Mouse (Mus musculus) stomach, embryonic 14.5 days (tissue): ENCODE results near the gene Nedd9. TPM values are rescaled to one million over a fixed set of nuclear protein-coding genes. Genes with fewer than 3 reads are reported as not detected.

Experiments
- ATAC-seq: fragments of 200-750 bp; cut with Nextera tagmentation; 2 replicates; pipeline ENCODE4 v1.8.0; 2017; ENCODE audit warnings: low read depth, moderate TSS enrichment; ENCODE audit not compliant: insufficient number of reproducible peaks, insufficient read depth, low FRiP score
- H3K27ac ChIP-seq: fragments of 300-500 bp; sonication (generic); 2 replicates; pipeline ENCODE4 v1.5.1; 2014; ENCODE audit warnings: mild to moderate bottlenecking, low read length, moderate library complexity, mixed read lengths
- H3K27me3 ChIP-seq: fragments of 300-500 bp; sonication (generic); 2 replicates; pipeline ENCODE4 v1.6.1; 2014; ENCODE audit warnings: low read length, control low read depth, mixed read lengths; ENCODE audit not compliant: control insufficient read depth, insufficient read depth
- H3K36me3 ChIP-seq: fragments of 300-500 bp; sonication (generic); 2 replicates; pipeline ENCODE4 v1.6.1; 2014; ENCODE audit warnings: mild to moderate bottlenecking, control low read depth, low read length, moderate library complexity, mixed read lengths; ENCODE audit not compliant: control insufficient read depth, insufficient read depth
- H3K4me1 ChIP-seq: fragments of 300-500 bp; sonication (generic); 2 replicates; pipeline ENCODE4 v1.6.1; 2014; ENCODE audit warnings: low read length, control low read depth, mixed read lengths; ENCODE audit not compliant: control insufficient read depth, insufficient read depth
- H3K4me2 ChIP-seq: fragments of 300-500 bp; sonication (generic); replicated peaks from 2 replicates; pipeline ENCODE4 v1.6.1; 2014; ENCODE audit warnings: low read depth, low read length, control low read depth
- H3K4me3 ChIP-seq: fragments of 300-500 bp; sonication (generic); 2 replicates; pipeline ENCODE4 v1.5.1; 2014; ENCODE audit warnings: low read depth, low read length, control low read depth
- H3K9ac ChIP-seq: fragments of 300-500 bp; sonication (generic); replicated peaks from 2 replicates; pipeline ENCODE4 v1.6.1; 2014; ENCODE audit warnings: low read depth, mild to moderate bottlenecking, control low read depth, low read length, moderate library complexity, mixed read lengths
- H3K9me3 ChIP-seq: fragments of 300-500 bp; sonication (generic); 2 replicates; pipeline ENCODE4 v1.6.1; 2016; ENCODE audit warnings: low read depth, low read length, control low read depth; ENCODE audit not compliant: control insufficient read depth
- WGBS: fragments of 180-500 bp; shearing (Covaris S2); extraction: QIAGEN DNeasy Blood & Tissue Kit; methylation state at CpG from one replicate; pipeline ENCODE4 v1.1.7; 2014; 5-methylcytosine and 5-hydroxymethylcytosine counted together
- polyA plus RNA-seq: library from polyadenylated mRNA; unstranded; fragments of >200 nt; fragmentation: Nextera tagmentation; extraction: Ambion mirVana; gene quantifications from 2 replicates; pipeline ENCODE4 v1.2.1, GENCODE M21; 2014

The Nedd9 gene
- polyA plus RNA-seq, 1 experiment from 2014 or later = 33.3 TPM

DNA sequence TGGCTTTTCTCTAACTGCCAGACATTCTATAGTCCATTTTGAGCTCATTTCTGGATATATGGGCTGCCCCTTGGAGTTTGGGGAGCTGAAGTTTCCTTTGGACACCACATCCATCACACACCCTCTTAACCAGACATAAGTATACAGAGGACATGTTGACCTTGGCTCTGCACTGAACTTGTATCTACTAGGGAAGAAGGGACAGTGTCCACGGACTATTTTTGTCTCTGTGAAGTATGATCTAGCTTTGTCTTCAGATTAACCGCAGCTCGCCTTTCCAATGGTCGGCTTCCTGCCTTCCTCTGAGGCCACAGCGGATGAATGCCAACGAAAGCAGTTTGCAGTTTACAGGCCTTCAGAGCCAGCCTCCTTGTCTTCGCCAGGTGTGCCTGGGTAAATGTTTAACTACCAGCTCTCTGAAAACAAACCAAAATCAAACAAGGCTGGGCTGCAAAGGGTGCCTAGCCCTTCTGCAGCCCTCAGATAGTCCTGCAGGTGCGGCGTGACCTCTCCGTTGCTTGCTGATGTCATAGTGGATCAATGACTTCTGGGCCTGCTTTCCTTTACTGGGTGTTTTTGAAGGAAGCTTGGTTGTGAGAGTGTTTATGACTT, 63.6 kb downstream of the Nedd9 start:
- peak overlapping the region; percentile 53; the same call in 1 of the 2 replicates for H3K27ac ChIP-seq
- H3K9ac ChIP-seq = no peak overlapping the region
- WGBS = 58% methylated on average over 10 of the region's 10 CpGs
- 0 out of 2 replicates have a peak, but pooled peaks cover 3% of the 10 kb centered on the region for H3K4me1 ChIP-seq
- no peaks in the 10 kb centered on the region for H3K36me3 ChIP-seq
- peak; percentile 86 for ATAC-seq
- no peaks in the 10 kb centered on the region for H3K9me3 ChIP-seq
- H3K4me2 ChIP-seq = no peak overlapping the region
- H3K4me3 ChIP-seq = no peak overlapping the region
- no peaks in the 10 kb centered on the region for H3K27me3 ChIP-seq

DNA sequence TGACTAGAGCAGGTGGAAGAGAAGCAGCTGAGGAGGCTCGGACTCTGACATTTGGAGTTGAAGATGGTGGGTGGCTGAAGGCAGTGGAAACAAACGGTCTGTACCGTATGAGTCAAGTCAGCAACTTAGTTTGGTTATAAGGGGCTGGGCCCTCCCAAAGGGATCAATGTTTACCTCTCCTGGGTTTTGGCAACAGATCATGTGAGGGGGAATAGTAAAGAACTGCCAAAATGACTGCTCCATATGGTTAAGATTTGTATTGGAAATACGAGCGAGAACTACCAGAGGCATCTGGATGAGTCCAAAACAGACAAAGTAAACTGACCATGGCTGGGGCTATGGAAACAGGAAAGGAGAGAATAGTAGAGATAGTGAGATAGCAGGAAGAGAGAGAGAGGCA, 64.6 kb downstream of the Nedd9 start:
- ATAC-seq = no peak
- no peak overlapping the region for H3K4me3 ChIP-seq
- no peak overlapping the region for H3K27ac ChIP-seq
- H3K36me3 ChIP-seq = no peaks in the 10 kb centered on the region
- no peaks in the 10 kb centered on the region for H3K27me3 ChIP-seq
- H3K4me1 ChIP-seq = 0 out of 2 replicates have a peak, but pooled peaks cover 3% of the 10 kb centered on the region
- no peaks in the 10 kb centered on the region for H3K9me3 ChIP-seq
- 77% methylated on average over 5 of the region's 5 CpGs for WGBS
- H3K9ac ChIP-seq = no peak overlapping the region
- no peak overlapping the region for H3K4me2 ChIP-seq

DNA sequence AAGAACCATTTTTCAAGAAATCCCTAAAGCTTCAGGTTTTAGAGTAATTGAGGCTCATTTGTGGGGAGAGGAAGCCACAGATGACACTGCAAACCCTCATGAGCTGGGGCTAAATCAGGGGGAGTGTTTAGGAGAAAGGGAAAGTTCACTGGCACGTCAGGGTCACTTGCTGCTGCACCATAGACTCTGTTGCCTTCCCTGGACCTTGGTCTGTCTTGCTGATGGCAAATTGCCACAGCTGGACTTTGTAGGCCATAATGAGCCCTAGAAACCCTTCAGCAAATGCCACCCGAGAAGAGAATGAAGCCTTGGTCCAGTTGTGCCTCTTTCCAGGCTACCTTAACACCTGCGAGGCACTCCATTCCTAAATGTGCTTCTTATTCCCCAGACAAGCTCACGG, 66.8 kb downstream of the Nedd9 start:
- 81% methylated on average over 4 of the region's 4 CpGs for WGBS
- Histone ChIP-seq H3K36me3 (no peaks in the 10 kb centered on the region), H3K9me3 (no peaks in the 10 kb centered on the region), H3K27me3 (no peaks in the 10 kb centered on the region), H3K4me2 (no peak overlapping the region), H3K9ac (no peak overlapping the region), H3K4me1 (0 out of 2 replicates have a peak, but pooled peaks cover 3% of the 10 kb centered on the region), H3K27ac (no peak overlapping the region), H3K4me3 (no peak overlapping the region)
- ATAC-seq = no peak

DNA sequence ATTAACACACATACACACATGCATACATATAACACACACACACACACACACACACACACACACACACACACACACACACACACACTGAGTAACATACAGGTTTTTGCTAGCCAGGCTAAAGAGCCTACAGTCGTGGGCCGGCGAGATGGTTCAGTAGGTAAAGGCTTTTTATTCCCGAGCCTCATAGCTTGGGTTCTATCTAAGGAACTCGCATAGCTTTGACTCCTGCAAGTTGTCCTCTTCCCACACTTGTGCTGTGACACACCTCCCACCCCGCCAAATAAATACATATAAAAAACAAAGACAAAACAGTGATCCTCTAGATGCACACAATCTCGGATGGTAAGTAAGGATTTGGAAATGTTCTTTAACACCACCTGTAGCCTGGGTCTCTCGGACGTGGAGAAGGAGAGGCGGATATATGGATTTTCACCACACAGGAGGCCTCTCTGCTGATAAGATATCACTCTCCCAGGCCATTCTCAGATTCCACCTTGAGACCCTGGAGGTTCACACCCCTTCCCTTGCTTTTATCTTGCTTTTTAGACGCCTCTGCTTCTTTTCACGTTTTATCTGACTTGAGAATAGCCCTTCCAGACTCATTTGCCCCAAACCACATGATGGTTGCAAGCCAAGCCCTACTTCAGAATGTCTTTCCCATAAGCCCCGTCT, 68.8 kb downstream of the Nedd9 start:
- Histone ChIP-seq H3K4me2 (no peak overlapping the region), H3K9ac (no peak overlapping the region), H3K27me3 (no peaks in the 10 kb centered on the region), H3K9me3 (no peaks in the 10 kb centered on the region), H3K27ac (no peak overlapping the region; the same call in 1 of the 2 replicates), H3K4me1 (0 out of 2 replicates have a peak, but pooled peaks cover 3% of the 10 kb centered on the region), H3K36me3 (no peaks in the 10 kb centered on the region), H3K4me3 (no peak overlapping the region)
- ATAC-seq = no peak
- 67% methylated on average over 13 of the region's 13 CpGs for WGBS

DNA sequence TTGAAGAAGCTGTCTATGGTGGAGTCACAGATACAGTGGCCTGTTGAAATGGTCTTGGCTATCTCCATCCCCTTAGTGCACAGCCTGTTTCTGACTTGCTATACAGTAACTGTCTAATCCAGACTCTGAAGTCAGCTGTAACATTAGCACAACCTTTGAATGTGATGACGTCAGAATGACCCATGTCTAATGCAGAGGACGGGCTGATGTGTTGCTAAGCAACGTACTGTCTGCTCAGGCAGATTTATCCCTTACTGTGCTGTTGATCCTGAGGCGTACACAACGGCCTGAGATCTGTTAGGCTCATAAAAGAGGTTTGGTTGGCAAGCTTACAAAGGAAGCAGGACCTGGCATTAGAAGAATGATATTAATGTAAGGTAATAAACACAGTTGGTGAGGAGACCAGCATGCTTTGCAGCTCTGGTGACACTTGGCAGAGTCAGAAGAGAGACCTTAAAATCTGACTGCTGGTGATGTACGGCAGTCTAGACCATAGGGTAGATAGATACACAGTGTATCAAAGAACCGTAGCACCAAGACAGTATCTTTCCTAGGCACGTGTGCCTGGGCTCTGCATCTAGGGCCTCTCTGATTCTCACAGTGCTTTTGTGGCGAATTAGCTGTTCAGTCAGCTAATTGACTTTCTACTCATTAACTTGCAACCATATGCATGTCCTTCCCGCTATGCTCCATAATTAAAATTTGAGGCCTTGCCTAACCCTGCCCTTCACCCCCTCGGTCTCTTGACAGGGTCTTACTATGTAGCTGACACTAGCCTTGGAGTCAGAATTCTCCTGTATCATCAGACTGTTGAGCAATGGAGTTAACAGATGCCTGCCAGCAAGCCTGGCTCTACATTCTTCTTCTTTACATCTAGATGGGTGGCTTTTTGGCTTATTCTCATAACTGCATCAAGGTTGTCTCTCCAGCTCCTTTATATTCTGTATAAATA, 70.8 kb downstream of the Nedd9 start:
- no peak overlapping the region for H3K4me2 ChIP-seq
- no peaks in the 10 kb centered on the region for H3K27me3 ChIP-seq
- no peaks in the 10 kb centered on the region for H3K4me1 ChIP-seq
- no peak for ATAC-seq
- H3K27ac ChIP-seq = no peak overlapping the region
- no peak overlapping the region for H3K4me3 ChIP-seq
- no peaks in the 10 kb centered on the region for H3K9me3 ChIP-seq
- H3K36me3 ChIP-seq = no peaks in the 10 kb centered on the region
- WGBS = 64% methylated on average over 11 of the region's 11 CpGs
- no peak overlapping the region for H3K9ac ChIP-seq

GRCm38 (mm10) chr13:41410191-41411074, 76.7 kb downstream of the Nedd9 start:
- Histone ChIP-seq H3K36me3 (no peaks in the 10 kb centered on the region), H3K4me3 (no peak overlapping the region), H3K4me1 (no peaks in the 10 kb centered on the region), H3K9me3 (no peaks in the 10 kb centered on the region), H3K9ac (no peak overlapping the region), H3K27me3 (no peaks in the 10 kb centered on the region), H3K27ac (no peak overlapping the region), H3K4me2 (no peak overlapping the region)
- WGBS = 51% methylated on average over 13 of the region's 13 CpGs
- ATAC-seq = no peak

- Histone ChIP-seq H3K27ac (no peak overlapping the region), H3K4me2 (no peak overlapping the region), H3K9me3 (no peaks in the 10 kb centered on the region), H3K9ac (no peak overlapping the region), H3K4me1 (no peaks in the 10 kb centered on the region), H3K36me3 (no peaks in the 10 kb centered on the region), H3K4me3 (no peak overlapping the region), H3K27me3 (no peaks in the 10 kb centered on the region)
- WGBS = 77% methylated on average over 3 of the region's 3 CpGs
- ATAC-seq = no peak
These were observed 77.9 kb downstream of the Nedd9 start for GRCm38 (mm10) chr13:41409291-41409690.
